Mouse (Mus musculus) B cell, adult 2 months (primary cell): ENCODE measurements around the gene Gm6812.
"Not testable (repeated sequence)": the region's sequence is repeated elsewhere in the genome, so short reads cannot be mapped to it uniquely, and the experiment has no call there.

Experiments used
- DNase-seq, 2 experiments: peaks; one replicate each; pipeline ENCODE4 v3.0.0; 2022

Gm6812 gene

GRCm38 (mm10) chrX:68892953-68893352 is at the start of gene Gm6812:
TSS of gene Gm6812 (minus strand) at chrX:68893053.
- not testable (repeated sequence) for DNase-seq

GRCm38 (mm10) chrX:68865145-68865544 is 27.7 kb downstream of the Gm6812 start:
- no peak for DNase-seq
